Mouse (Mus musculus): ENCODE measurements around the gene Srsf2.

DNA sequence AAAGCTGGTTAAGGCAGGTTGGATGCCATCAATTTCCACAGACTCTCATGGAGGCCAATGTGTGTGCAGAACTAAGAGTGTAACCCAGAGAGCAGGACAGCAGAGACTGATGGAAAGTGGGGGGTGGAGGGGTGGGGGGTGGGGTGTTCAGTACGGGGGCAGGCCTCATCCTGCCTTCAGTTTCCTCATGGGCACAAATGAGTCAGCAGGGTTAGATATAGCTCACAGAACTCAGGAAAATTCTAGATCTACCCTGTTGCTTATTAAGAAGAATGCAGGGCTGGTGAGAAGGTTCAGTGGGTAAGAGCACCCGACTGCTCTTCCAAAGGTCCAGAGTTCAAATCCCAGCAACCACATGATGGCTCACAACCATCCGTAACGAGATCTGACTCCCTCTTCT lies 16.7 kb upstream of the Srsf2 start:
- TF ChIP-seq POLR2A (IDR thresholded peaks at IDR 0.05; ENCODE audit: control insufficient read depth, low read depth, low read length) (no peak), CTCF (IDR thresholded peaks at IDR 0.05; ENCODE audit: control insufficient read depth, insufficient read depth, insufficient replicate concordance, low read depth, low read length) (no peak)
